Mouse (Mus musculus): ENCODE results near the gene Ost4. TPM values are rescaled to one million over a fixed set of nuclear protein-coding genes. Genes with fewer than 3 reads are reported as not detected.

The Ost4 gene
- total RNA-seq (2021): 100 to 1,000 TPM; 160 to 161 TPM
- polyA plus RNA-seq (2012; rRNA removed): 191 and 208 TPM in 2 replicates
- long read RNA-seq, transcript Ost4-202 (3 exons, 1,144 nt): major isoform, 78 of 96 reads
- long read RNA-seq, transcript Ost4-201 (2 exons, 576 nt): minor isoform, 17 of 96 reads
- long read RNA-seq, partial matches to known transcripts: 1 of 96 reads
- long read RNA-seq, other reads (novel, unspliced or antisense): 0 of 96 reads

GRCm38 (mm10) chr5:30907413-30908059, at the start of gene Ost4:
Ost4 (minus strand) TSS chr5:30907788.
- WGBS: under 1% methylated on average over 58 of the region's 58 CpGs
- H3K27ac ChIP-seq: peak within 1 kb of the TSS; percentile 96
- TF ChIP-seq CTCF (IDR thresholded peaks at IDR 0.05) (no peak), EP300 (IDR thresholded peaks at IDR 0.05; ENCODE audit: insufficient read depth, low read depth, low read length) (peak; percentile 79), POLR2A (IDR thresholded peaks at IDR 0.05; ENCODE audit: insufficient read depth, low read depth, low read length) (peak; percentile 89)
- H3K27me3 ChIP-seq (ENCODE audit: control insufficient read depth, insufficient read depth, low read length): no peaks in the 10 kb centered on the region
- peak within 1 kb of the TSS; percentile 68 for H3K4me3 ChIP-seq
- peaks cover 3% of the 10 kb centered on the region; the same call in 1 of the 2 replicates for H3K36me3 ChIP-seq (ENCODE audit: control insufficient read depth, insufficient read depth, low read length)
- no peaks in the 10 kb centered on the region for H3K79me2 ChIP-seq (replicated peaks; ENCODE audit: control insufficient read depth, insufficient read depth, low read length)
- intact Hi-C loops (cut with DNase I): loop anchor here (1.0 to 2.0 kb wide), 2 partner anchors 20 to 39 kb away; partner anchors contain the start of gene Tmem214
- DNase-seq: peak; percentile 99
- peak within 1 kb of the TSS; percentile 88 for H3K9ac ChIP-seq (ENCODE audit: low read depth, low read length)
- H3K4me1 ChIP-seq (ENCODE audit: control insufficient read depth, insufficient read depth, low read length): peaks cover 15% of the 10 kb centered on the region

DNA sequence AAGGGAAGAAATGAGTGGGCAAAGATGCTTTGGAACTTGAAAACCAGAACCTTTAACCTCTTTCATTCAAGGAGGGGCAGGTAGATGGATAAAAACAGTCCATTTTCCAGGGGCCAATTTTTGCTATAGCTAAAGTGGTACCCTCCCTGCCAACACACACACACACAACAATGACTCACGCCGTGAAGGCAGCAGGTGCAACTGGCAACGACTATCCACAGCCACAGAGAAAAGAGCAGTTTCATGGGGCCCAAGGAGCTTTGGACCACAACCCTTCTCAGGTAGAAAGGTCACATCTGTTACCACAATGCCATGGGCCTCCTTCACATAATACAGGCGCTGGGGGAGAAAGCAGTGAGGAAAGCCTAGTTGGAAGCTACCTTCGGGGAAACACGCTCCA, 48.2 kb upstream of the Ost4 start:
- Histone ChIP-seq H3K36me3 (ENCODE audit: control insufficient read depth, insufficient read depth, low read length) (peaks cover 13% of the 10 kb centered on the region), H3K27me3 (ENCODE audit: control insufficient read depth, insufficient read depth, low read length) (no peaks in the 10 kb centered on the region), H3K9ac (ENCODE audit: low read depth, low read length) (no peak overlapping the region), H3K79me2 (replicated peaks; ENCODE audit: control insufficient read depth, insufficient read depth, low read length) (peaks cover 1% of the 10 kb centered on the region), H3K4me3 (no peak overlapping the region), H3K27ac (no peak overlapping the region), H3K4me1 (ENCODE audit: control insufficient read depth, insufficient read depth, low read length) (peaks cover 20% of the 10 kb centered on the region)
- DNase-seq: no peak
- TF ChIP-seq POLR2A (IDR thresholded peaks at IDR 0.05; ENCODE audit: insufficient read depth, low read depth, low read length) (no peak), CTCF (IDR thresholded peaks at IDR 0.05) (no peak), EP300 (IDR thresholded peaks at IDR 0.05; ENCODE audit: insufficient read depth, low read depth, low read length) (no peak)
- intact Hi-C loops (cut with DNase I): no loop called here
- WGBS: 96% methylated on average over 6 of the region's 6 CpGs

DNA sequence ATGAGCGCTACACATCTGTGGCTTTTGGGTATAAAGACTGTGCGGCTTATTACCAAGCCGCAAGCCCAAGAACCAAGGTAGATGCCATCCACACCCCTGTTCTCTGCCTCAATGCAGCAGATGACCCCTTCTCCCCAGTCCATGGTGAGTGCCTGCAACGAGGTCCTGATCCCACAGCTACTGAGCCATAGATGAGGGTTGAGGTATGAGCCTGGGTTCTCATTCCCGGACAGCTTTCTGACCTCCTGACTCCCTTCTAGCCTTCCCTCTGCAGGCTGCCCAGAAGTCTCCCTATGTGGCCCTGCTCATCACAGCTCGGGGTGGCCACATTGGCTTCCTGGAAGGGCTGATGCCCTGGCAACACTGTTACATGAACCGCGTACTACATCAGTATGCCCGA, 47.0 kb upstream of the Ost4 start:
- TF ChIP-seq CTCF (IDR thresholded peaks at IDR 0.05) (no peak), POLR2A (IDR thresholded peaks at IDR 0.05; ENCODE audit: insufficient read depth, low read depth, low read length) (no peak), EP300 (IDR thresholded peaks at IDR 0.05; ENCODE audit: insufficient read depth, low read depth, low read length) (no peak)
- H3K27me3 ChIP-seq (ENCODE audit: control insufficient read depth, insufficient read depth, low read length): no peaks in the 10 kb centered on the region
- H3K9ac ChIP-seq (ENCODE audit: low read depth, low read length): no peak overlapping the region
- 94% methylated on average over 9 of the region's 9 CpGs for WGBS
- H3K4me1 ChIP-seq (ENCODE audit: control insufficient read depth, insufficient read depth, low read length): peaks cover 20% of the 10 kb centered on the region
- intact Hi-C loops (cut with DNase I): no loop called here
- DNase-seq: no peak
- no peak overlapping the region for H3K27ac ChIP-seq
- H3K4me3 ChIP-seq: no peak overlapping the region
- peaks cover 13% of the 10 kb centered on the region for H3K36me3 ChIP-seq (ENCODE audit: control insufficient read depth, insufficient read depth, low read length)
- H3K79me2 ChIP-seq (replicated peaks; ENCODE audit: control insufficient read depth, insufficient read depth, low read length): peaks cover 1% of the 10 kb centered on the region

GRCm38 (mm10) chr5:30954065-30954464, 46.5 kb upstream of the Ost4 start:
- Histone ChIP-seq H3K36me3 (ENCODE audit: control insufficient read depth, insufficient read depth, low read length) (peaks cover 13% of the 10 kb centered on the region), H3K9ac (ENCODE audit: low read depth, low read length) (no peak overlapping the region), H3K4me3 (no peak overlapping the region), H3K79me2 (replicated peaks; ENCODE audit: control insufficient read depth, insufficient read depth, low read length) (no peaks in the 10 kb centered on the region; the same call in 1 of the 2 replicates), H3K4me1 (ENCODE audit: control insufficient read depth, insufficient read depth, low read length) (peaks cover 18% of the 10 kb centered on the region), H3K27ac (no peak overlapping the region), H3K27me3 (ENCODE audit: control insufficient read depth, insufficient read depth, low read length) (no peaks in the 10 kb centered on the region)
- TF ChIP-seq EP300 (IDR thresholded peaks at IDR 0.05; ENCODE audit: insufficient read depth, low read depth, low read length) (no peak), CTCF (IDR thresholded peaks at IDR 0.05) (no peak)
- DNase-seq: no peak
- intact Hi-C loops (cut with DNase I): no loop called here
- 92% methylated on average over 6 of the region's 6 CpGs for WGBS

- 82% methylated on average over 5 of the region's 5 CpGs for WGBS
- TF ChIP-seq POLR2A (IDR thresholded peaks at IDR 0.05; ENCODE audit: insufficient read depth, low read depth, low read length) (no peak), CTCF (IDR thresholded peaks at IDR 0.05) (no peak), EP300 (IDR thresholded peaks at IDR 0.05; ENCODE audit: insufficient read depth, low read depth, low read length) (no peak)
- intact Hi-C loops (cut with DNase I): no loop called here
These were observed 45.0 kb upstream of the Ost4 start for GRCm38 (mm10) chr5:30952551-30952950.

DNA sequence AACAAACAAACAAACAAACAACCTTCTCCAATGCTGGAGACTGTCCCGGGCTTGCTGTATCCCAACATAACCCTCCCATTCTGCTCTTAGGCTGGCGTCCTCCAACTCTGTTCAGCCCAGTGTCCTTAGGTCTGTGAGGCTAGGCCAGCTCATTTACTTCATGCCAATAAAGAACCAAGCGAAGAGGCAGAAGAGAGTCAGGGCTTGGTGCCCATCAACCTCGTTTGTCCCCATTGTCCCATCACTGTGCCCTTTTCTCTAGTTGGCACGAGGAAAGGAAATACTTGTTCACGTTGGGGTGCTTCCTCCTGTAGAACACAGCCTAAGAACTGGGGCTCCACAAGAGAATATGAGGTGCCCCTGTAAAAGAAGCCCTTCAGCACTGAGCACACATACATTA, 44.1 kb upstream of the Ost4 start:
- intact Hi-C loops (cut with DNase I): no loop called here
- Histone ChIP-seq H3K27ac (peak overlapping the region; percentile 82), H3K27me3 (ENCODE audit: control insufficient read depth, insufficient read depth, low read length) (no peaks in the 10 kb centered on the region), H3K9ac (ENCODE audit: low read depth, low read length) (no peak overlapping the region), H3K79me2 (replicated peaks; ENCODE audit: control insufficient read depth, insufficient read depth, low read length) (no peaks in the 10 kb centered on the region), H3K4me3 (no peak overlapping the region), H3K36me3 (ENCODE audit: control insufficient read depth, insufficient read depth, low read length) (no peaks in the 10 kb centered on the region), H3K4me1 (ENCODE audit: control insufficient read depth, insufficient read depth, low read length) (peaks cover 9% of the 10 kb centered on the region; the same call in 1 of the 2 replicates)
- DNase-seq: no peak
- WGBS: 40% methylated on average over 6 of the region's 6 CpGs
- no peak for TF ChIP-seq CTCF (IDR thresholded peaks at IDR 0.05)
- TF ChIP-seq EP300 (IDR thresholded peaks at IDR 0.05; ENCODE audit: insufficient read depth, low read depth, low read length): peak; percentile 36; the same call in 1 of the 2 replicates
- peak; percentile 31; the same call in 1 of the 2 replicates for TF ChIP-seq POLR2A (IDR thresholded peaks at IDR 0.05; ENCODE audit: insufficient read depth, low read depth, low read length)

More at GRCm38 (mm10) chr5:30952551-30952950, 45.0 kb upstream of the Ost4 start:
- Histone ChIP-seq H3K79me2 (replicated peaks; ENCODE audit: control insufficient read depth, insufficient read depth, low read length) (no peaks in the 10 kb centered on the region), H3K4me1 (ENCODE audit: control insufficient read depth, insufficient read depth, low read length) (peaks cover 9% of the 10 kb centered on the region), H3K4me3 (no peak overlapping the region), H3K27ac (peak overlapping the region; percentile 32; the same call in 1 of the 2 replicates), H3K9ac (ENCODE audit: low read depth, low read length) (no peak overlapping the region), H3K27me3 (ENCODE audit: control insufficient read depth, insufficient read depth, low read length) (no peaks in the 10 kb centered on the region), H3K36me3 (ENCODE audit: control insufficient read depth, insufficient read depth, low read length) (peaks cover 2% of the 10 kb centered on the region)
- DNase-seq: no peak

Measured in heart, adult 2 months (tissue).